Mouse (Mus musculus) heart, postnatal 25 days (tissue): ENCODE data around the gene Tmem72. TPM values are rescaled to one million over a fixed set of nuclear protein-coding genes. Genes with fewer than 3 reads are reported as not detected.

ENCODE experiments used
- DNase-seq: peaks from one replicate; pipeline ENCODE4 v3.0.0; 2022; ENCODE audit warnings: low spot score
- intact Hi-C: fragments of 180-260 bp; cut with DNase I; formaldehyde crosslinking; loops from one replicate; pipeline ENCODE4 v1.15.1; 2025
- total RNA-seq, 2 experiments: library from RNA; stranded (reverse); gene quantifications; 2 replicates each; pipeline ENCODE4 v1.2.3; 2021

Gene Tmem72
- total RNA-seq, 2 experiments from 2014 or later, result 0.03 TPM; not detected in 1

GRCm38 (mm10) chr6:116693639-116694038, 23.1 kb downstream of the Tmem72 start:
- intact Hi-C loops, result no loop called here

GRCm38 (mm10) chr6:116682317-116682716, 34.4 kb downstream of the Tmem72 start:
- peak; percentile 43 for DNase-seq
- intact Hi-C loops, result no loop called here

More at GRCm38 (mm10) chr6:116693639-116694038, 23.1 kb downstream of the Tmem72 start:
- DNase-seq, result no peak

- DNase-seq, result peak; percentile 26
- intact Hi-C loops, result no loop called here
Observed at GRCm38 (mm10) chr6:116679563-116680288, 37.0 kb downstream of the Tmem72 start.

- DNase-seq, result no peak
- intact Hi-C loops, result no loop called here
Observed at GRCm38 (mm10) chr6:116677321-116677720, 39.4 kb downstream of the Tmem72 start.

GRCm38 (mm10) chr6:116676355-116676913, 40.3 kb downstream of the Tmem72 start:
- DNase-seq, result no peak

GRCm38 (mm10) chr6:116674283-116674886, 42.3 kb downstream of the Tmem72 start:
- no peak for DNase-seq
- intact Hi-C loops, result no loop called here

More at GRCm38 (mm10) chr6:116676355-116676913, 40.3 kb downstream of the Tmem72 start:
- intact Hi-C loops, result no loop called here

- DNase-seq, result peak; percentile 71
- intact Hi-C loops, result no loop called here
Observed at GRCm38 (mm10) chr6:116673471-116674282, 43.0 kb downstream of the Tmem72 start, which contains the start of gene Rassf4. Gene Rassf4 (minus strand): TSS chr6:116673952.

- DNase-seq, result no peak
Observed at GRCm38 (mm10) chr6:116672349-116672748, 44.4 kb downstream of the Tmem72 start.

GRCm38 (mm10) chr6:116671768-116672167, 44.9 kb downstream of the Tmem72 start:
- DNase-seq, result no peak
- intact Hi-C loops, result no loop called here

More at GRCm38 (mm10) chr6:116672349-116672748, 44.4 kb downstream of the Tmem72 start:
- intact Hi-C loops, result no loop called here

GRCm38 (mm10) chr6:116671031-116671430, 45.7 kb downstream of the Tmem72 start:
- DNase-seq, result no peak
- intact Hi-C loops, result no loop called here

- intact Hi-C loops, result no loop called here
- no peak for DNase-seq
Observed at GRCm38 (mm10) chr6:116670144-116670543, 46.6 kb downstream of the Tmem72 start.

- intact Hi-C loops, result no loop called here
- no peak for DNase-seq
Observed at GRCm38 (mm10) chr6:116668682-116669470, 47.8 kb downstream of the Tmem72 start.

GRCm38 (mm10) chr6:116667382-116667781, 49.3 kb downstream of the Tmem72 start:
- intact Hi-C loops, result no loop called here
- no peak for DNase-seq

- intact Hi-C loops, result no loop called here
- no peak for DNase-seq
Observed at GRCm38 (mm10) chr6:116666892-116667291, 49.8 kb downstream of the Tmem72 start.

- intact Hi-C loops, result no loop called here
Observed at GRCm38 (mm10) chr6:116666085-116666750, 50.5 kb downstream of the Tmem72 start.

GRCm38 (mm10) chr6:116664830-116665229, 51.9 kb downstream of the Tmem72 start:
- intact Hi-C loops, result no loop called here
- no peak for DNase-seq

More at GRCm38 (mm10) chr6:116666085-116666750, 50.5 kb downstream of the Tmem72 start:
- no peak for DNase-seq

GRCm38 (mm10) chr6:116664031-116664430, 52.7 kb downstream of the Tmem72 start:
- intact Hi-C loops, result no loop called here
- DNase-seq, result no peak

- no peak for DNase-seq
- intact Hi-C loops, result no loop called here
Observed at GRCm38 (mm10) chr6:116663364-116663763, 53.3 kb downstream of the Tmem72 start.
